Mouse (Mus musculus) kidney, embryonic 14.5 days (tissue): ENCODE results near the gene Znrf3. TPM values are rescaled to one million over a fixed set of nuclear protein-coding genes. Genes with fewer than 3 reads are reported as not detected.
"Not testable (repeated sequence)": the region's sequence is repeated elsewhere in the genome, so short reads cannot be mapped to it uniquely, and the experiment has no call there.

Source experiments
- ATAC-seq: fragments of 200-750 bp; cut with Nextera tagmentation; 2 replicates; pipeline ENCODE4 v1.8.0; 2017; ENCODE audit warnings: moderate number of reproducible peaks, mild to moderate bottlenecking, moderate TSS enrichment, moderate library complexity; ENCODE audit not compliant: low FRiP score, low TSS enrichment
- H3K27ac ChIP-seq: fragments of 300-500 bp; sonication (generic); 2 replicates; pipeline ENCODE4 v1.5.1; 2014; ENCODE audit warnings: low read depth, mild to moderate bottlenecking, low read length, moderate library complexity, mixed read lengths
- H3K27me3 ChIP-seq: fragments of 300-500 bp; sonication (generic); 2 replicates; pipeline ENCODE4 v1.6.1; 2014; ENCODE audit warnings: mild to moderate bottlenecking, low read length; ENCODE audit not compliant: control insufficient read depth, insufficient read depth
- H3K36me3 ChIP-seq: fragments of 300-500 bp; sonication (generic); 2 replicates; pipeline ENCODE4 v1.6.1; 2014; ENCODE audit warnings: low read length, mixed read lengths; ENCODE audit not compliant: control insufficient read depth, insufficient read depth
- H3K4me1 ChIP-seq: fragments of 300-500 bp; sonication (generic); 2 replicates; pipeline ENCODE4 v1.6.1; 2014; ENCODE audit warnings: low read length, mixed read lengths; ENCODE audit not compliant: control insufficient read depth, insufficient read depth
- H3K4me2 ChIP-seq: fragments of 300-500 bp; sonication (generic); replicated peaks from 2 replicates; pipeline ENCODE4 v1.6.1; 2014; ENCODE audit warnings: low read depth, mild to moderate bottlenecking, low read length
- H3K4me3 ChIP-seq: fragments of 300-500 bp; sonication (generic); 2 replicates; pipeline ENCODE4 v1.5.1; 2014; ENCODE audit warnings: mild to moderate bottlenecking, low read length
- H3K9ac ChIP-seq: fragments of 300-500 bp; sonication (generic); 2 replicates; pipeline ENCODE4 v1.6.1; 2014; ENCODE audit warnings: low read depth, mild to moderate bottlenecking, low read length, moderate library complexity
- H3K9me3 ChIP-seq: fragments of 300-500 bp; sonication (generic); 2 replicates; pipeline ENCODE4 v1.6.1; 2016; ENCODE audit warnings: low read length; ENCODE audit not compliant: control insufficient read depth
- WGBS: fragments of 180-500 bp; shearing (Covaris S2); extraction: QIAGEN DNeasy Blood & Tissue Kit; methylation state at CpG from one replicate; pipeline ENCODE4 v1.1.7; 2014; 5-methylcytosine and 5-hydroxymethylcytosine counted together
- polyA plus RNA-seq: library from polyadenylated mRNA; unstranded; fragments of >200 nt; fragmentation: Nextera tagmentation; extraction: Ambion mirVana; gene quantifications from 2 replicates; pipeline ENCODE4 v1.2.1, GENCODE M21; 2014

The Znrf3 gene
- polyA plus RNA-seq, 1 experiment from 2014 or later, result 20.6 TPM

DNA sequence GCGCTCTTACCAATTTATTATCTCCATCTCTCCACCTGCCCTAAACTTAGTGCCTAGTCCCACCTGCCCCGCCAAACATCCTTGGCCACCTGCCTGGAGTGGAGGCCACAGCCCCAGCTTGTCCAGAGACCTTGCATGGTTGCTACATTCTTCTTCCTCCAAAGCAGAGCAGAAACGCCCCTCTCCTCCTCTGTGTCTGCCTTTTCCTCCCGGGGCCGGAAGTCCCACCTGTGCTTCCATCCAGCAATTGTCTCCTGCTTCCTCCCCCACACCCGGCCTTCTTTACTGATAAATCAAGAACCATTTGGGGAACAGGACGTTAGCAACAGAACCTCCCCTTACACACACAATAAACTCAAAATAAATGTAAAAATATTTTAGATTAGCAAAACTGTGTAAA lies 33.5 kb upstream of the Znrf3 start:
- Histone ChIP-seq H3K27ac (no peak overlapping the region), H3K4me2 (no peak overlapping the region), H3K9me3 (no peaks in the 10 kb centered on the region), H3K9ac (no peak overlapping the region), H3K4me1 (no peaks in the 10 kb centered on the region), H3K36me3 (no peaks in the 10 kb centered on the region), H3K4me3 (no peak overlapping the region), H3K27me3 (no peaks in the 10 kb centered on the region)
- no peak for ATAC-seq
- 71% methylated on average over 7 of the region's 7 CpGs for WGBS

DNA sequence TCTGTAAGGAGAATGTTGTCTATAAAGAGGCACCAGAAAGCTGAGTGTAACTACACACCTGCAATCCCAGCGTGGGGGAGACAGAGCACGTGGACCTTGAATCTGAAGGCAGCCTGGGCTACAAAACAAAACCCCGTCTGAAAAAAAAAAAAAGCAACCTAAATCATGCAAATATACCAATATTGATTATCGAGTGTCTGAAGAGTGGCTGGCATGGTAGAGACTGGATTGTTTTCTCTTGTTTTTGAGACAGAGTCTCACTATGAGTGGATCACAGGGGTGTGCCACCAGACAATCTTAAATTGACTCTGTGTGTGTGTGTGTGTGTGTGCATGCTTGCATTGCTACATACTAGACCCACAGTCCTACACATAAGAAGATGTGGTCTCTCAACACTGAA lies 32.2 kb upstream of the Znrf3 start:
- 87% methylated on average over 4 of the region's 4 CpGs for WGBS
- H3K9ac ChIP-seq, result no peak overlapping the region
- H3K9me3 ChIP-seq, result no peaks in the 10 kb centered on the region
- no peak overlapping the region for H3K4me2 ChIP-seq
- H3K27ac ChIP-seq, result no peak overlapping the region
- no peak for ATAC-seq
- H3K36me3 ChIP-seq, result no peaks in the 10 kb centered on the region
- H3K4me3 ChIP-seq, result no peak overlapping the region
- no peaks in the 10 kb centered on the region for H3K4me1 ChIP-seq
- no peaks in the 10 kb centered on the region for H3K27me3 ChIP-seq

- ATAC-seq, H3K9ac ChIP-seq, H3K4me2 ChIP-seq, H3K27ac ChIP-seq, H3K27me3 ChIP-seq, H3K4me1 ChIP-seq, H3K36me3 ChIP-seq, H3K4me3 ChIP-seq, H3K9me3 ChIP-seq: not testable (repeated sequence)
- no CpG with 5 or more reads among the region's 2 CpGs for WGBS
Measured at GRCm38 (mm10) chr11:5475556-5476118, 31.0 kb upstream of the Znrf3 start.

- H3K9ac ChIP-seq, result no peak overlapping the region
- 17% methylated on average over 5 of the region's 5 CpGs for WGBS
- ATAC-seq, result no peak
- H3K4me3 ChIP-seq, result no peak overlapping the region
- no peak overlapping the region for H3K4me2 ChIP-seq
- H3K9me3 ChIP-seq, result no peaks in the 10 kb centered on the region
- no peaks in the 10 kb centered on the region for H3K36me3 ChIP-seq
- H3K27ac ChIP-seq, result no peak overlapping the region
- H3K27me3 ChIP-seq, result no peaks in the 10 kb centered on the region
- no peaks in the 10 kb centered on the region for H3K4me1 ChIP-seq
Measured at GRCm38 (mm10) chr11:5474130-5474529, 29.5 kb upstream of the Znrf3 start.

GRCm38 (mm10) chr11:5470055-5470454 lies 25.4 kb upstream of the Znrf3 start:
- H3K9ac ChIP-seq, result no peak overlapping the region
- no peaks in the 10 kb centered on the region for H3K27me3 ChIP-seq
- H3K4me1 ChIP-seq, result no peaks in the 10 kb centered on the region
- no peak for ATAC-seq
- no peaks in the 10 kb centered on the region for H3K9me3 ChIP-seq
- H3K27ac ChIP-seq, result no peak overlapping the region
- no peaks in the 10 kb centered on the region for H3K36me3 ChIP-seq
- H3K4me2 ChIP-seq, result no peak overlapping the region
- no peak overlapping the region for H3K4me3 ChIP-seq
- WGBS, result 58% methylated on average over 3 of the region's 3 CpGs

DNA sequence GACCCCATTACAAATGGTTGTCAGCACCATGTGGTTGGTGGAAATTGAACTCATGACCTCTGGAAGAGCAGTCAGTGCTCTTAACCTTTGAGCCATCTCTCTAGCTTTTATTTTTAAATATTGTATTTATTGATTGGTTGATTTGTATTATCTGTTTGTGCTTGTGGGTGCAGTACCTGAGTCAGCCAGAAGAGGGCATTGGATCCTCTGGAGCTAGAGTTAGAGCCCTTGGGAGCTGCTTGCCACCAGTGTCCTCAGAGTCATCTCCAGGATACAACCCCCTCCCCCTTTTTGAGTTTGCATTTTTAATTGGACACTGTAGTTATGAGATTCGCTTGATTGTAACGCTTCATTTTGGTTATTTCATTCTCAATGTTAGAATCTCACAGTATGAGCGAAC lies 24.4 kb upstream of the Znrf3 start:
- WGBS, result 93% methylated on average over 3 of the region's 3 CpGs
- H3K9me3 ChIP-seq, result no peaks in the 10 kb centered on the region
- H3K27ac ChIP-seq, result no peak overlapping the region
- no peak for ATAC-seq
- no peaks in the 10 kb centered on the region for H3K4me1 ChIP-seq
- no peaks in the 10 kb centered on the region for H3K36me3 ChIP-seq
- H3K9ac ChIP-seq, result no peak overlapping the region
- H3K4me3 ChIP-seq, result no peak overlapping the region
- H3K4me2 ChIP-seq, result no peak overlapping the region
- no peaks in the 10 kb centered on the region for H3K27me3 ChIP-seq

GRCm38 (mm10) chr11:5468471-5468870 lies 23.8 kb upstream of the Znrf3 start:
- ATAC-seq, result no peak

GRCm38 (mm10) chr11:5451923-5452322 lies 7.3 kb upstream of the Znrf3 start:
- no peaks in the 10 kb centered on the region for H3K27me3 ChIP-seq
- no peak for ATAC-seq
- H3K27ac ChIP-seq, result no peak overlapping the region
- WGBS, result 6% methylated on average over 6 of the region's 6 CpGs
- no peak overlapping the region for H3K4me3 ChIP-seq
- no peak overlapping the region for H3K9ac ChIP-seq
- no peaks in the 10 kb centered on the region for H3K9me3 ChIP-seq
- no peaks in the 10 kb centered on the region; the same call in 1 of the 2 replicates for H3K4me1 ChIP-seq
- no peak overlapping the region for H3K4me2 ChIP-seq
- no peaks in the 10 kb centered on the region for H3K36me3 ChIP-seq

More at GRCm38 (mm10) chr11:5468471-5468870, 23.8 kb upstream of the Znrf3 start:
- Histone ChIP-seq H3K36me3 (no peaks in the 10 kb centered on the region), H3K9me3 (no peaks in the 10 kb centered on the region), H3K9ac (no peak overlapping the region), H3K27ac (no peak overlapping the region), H3K4me1 (no peaks in the 10 kb centered on the region), H3K27me3 (no peaks in the 10 kb centered on the region), H3K4me3 (no peak overlapping the region), H3K4me2 (no peak overlapping the region)
- WGBS, result 54% methylated on average over 2 of the region's 2 CpGs

DNA sequence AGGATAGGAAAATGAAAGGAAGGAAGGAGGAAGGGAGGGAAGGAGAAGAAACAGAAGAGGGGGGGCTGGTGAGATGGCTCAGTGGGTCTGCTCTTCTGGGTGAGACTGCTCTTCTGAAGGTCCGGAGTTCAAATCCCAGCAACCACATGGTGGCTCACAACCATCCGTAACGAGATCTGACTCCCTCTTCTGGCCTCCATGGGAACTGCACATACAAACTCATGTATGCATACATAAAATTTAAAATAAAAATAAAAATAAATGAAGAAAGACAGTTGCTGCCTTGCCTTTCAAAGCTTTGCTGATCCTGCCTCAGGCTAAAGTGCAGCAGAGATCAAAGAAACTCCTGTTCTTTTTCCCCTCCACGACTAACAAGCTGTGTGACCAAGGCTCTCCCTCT lies 6.7 kb upstream of the Znrf3 start:
- H3K4me3 ChIP-seq, result no peak overlapping the region
- H3K27me3 ChIP-seq, result no peaks in the 10 kb centered on the region
- ATAC-seq, result no peak
- H3K36me3 ChIP-seq, result no peaks in the 10 kb centered on the region
- 59% methylated on average over 4 of the region's 4 CpGs for WGBS
- no peak overlapping the region for H3K9ac ChIP-seq
- no peaks in the 10 kb centered on the region; the same call in 1 of the 2 replicates for H3K4me1 ChIP-seq
- no peak overlapping the region for H3K27ac ChIP-seq
- no peaks in the 10 kb centered on the region for H3K9me3 ChIP-seq
- no peak overlapping the region for H3K4me2 ChIP-seq
